Mouse (Mus musculus) MEL (cell line): ENCODE data around the gene Itsn1. TPM values are rescaled to one million over a fixed set of nuclear protein-coding genes. Genes with fewer than 3 reads are reported as not detected.
A peak's percentile ranks its signal among the peaks of the same experiment; 100 is the strongest.

Experiments
- DNase-seq: peaks from one replicate; pipeline ENCODE4 v3.0.0; 2011; ENCODE audit warnings: low read depth, low spot score
- H3K27ac ChIP-seq: 2 replicates; pipeline ENCODE4 v1.5.1; 2012; ENCODE audit warnings: low read depth, mild to moderate bottlenecking, control low read depth, low read length, moderate library complexity; ENCODE audit not compliant: control insufficient read depth
- H3K27me3 ChIP-seq, 2 experiments: fragments of 150-350 bp in 1 of 2; sonication (generic) in 1 of 2; 2 replicates each; pipeline ENCODE4 v1.6.1; 2012; ENCODE audit warnings: low read length in 2 of 2, mild to moderate bottlenecking in 2 of 2, improper control_type of control experiment in 1 of 2, moderate library complexity in 1 of 2; ENCODE audit not compliant: insufficient read depth in 2 of 2, control insufficient read depth in 1 of 2
- H3K36me3 ChIP-seq, 2 experiments: 2 replicates each; pipeline ENCODE4 v1.6.1; 2012 to 2014; ENCODE audit warnings: low read length in 2 of 2, improper control_type of control experiment in 1 of 2, inconsistent platforms in 1 of 2, mild to moderate bottlenecking in 1 of 2; ENCODE audit not compliant: insufficient read depth in 2 of 2, control insufficient read depth in 1 of 2
- H3K4me1 ChIP-seq, 2 experiments: fragments of 150-350 bp in 1 of 2; sonication (generic) in 1 of 2; 2 replicates each; pipeline ENCODE4 v1.6.1; 2012; ENCODE audit warnings: low read length in 2 of 2, improper control_type of control experiment in 1 of 2, mild to moderate bottlenecking in 1 of 2; ENCODE audit not compliant: insufficient read depth in 2 of 2, control insufficient read depth in 1 of 2
- H3K4me3 ChIP-seq, 2 experiments: fragments of 150-350 bp in 1 of 2; sonication (generic) in 1 of 2; 2 replicates each; pipeline ENCODE4 v1.5.1; 2012; ENCODE audit warnings: low read depth in 2 of 2, low read length in 2 of 2, mild to moderate bottlenecking in 2 of 2, moderate library complexity in 2 of 2, control low read depth in 1 of 2, improper control_type of control experiment in 1 of 2; ENCODE audit not compliant: control insufficient read depth in 1 of 2, insufficient read depth in 1 of 2
- H3K79me2 ChIP-seq: 2 replicates; pipeline ENCODE4 v1.6.1; 2012; ENCODE audit warnings: mild to moderate bottlenecking, low read length, moderate library complexity; ENCODE audit not compliant: control insufficient read depth, poor library complexity, insufficient read depth
- H3K9ac ChIP-seq: 2 replicates; pipeline ENCODE4 v1.6.1; 2012; ENCODE audit warnings: low read depth, mild to moderate bottlenecking, control low read depth, low read length, moderate library complexity; ENCODE audit not compliant: control insufficient read depth, poor library complexity, severe bottlenecking
- H3K9me3 ChIP-seq: fragments of 150-350 bp; sonication (generic); replicated peaks from 2 replicates; pipeline ENCODE4 v1.6.1; 2012; ENCODE audit warnings: mild to moderate bottlenecking, low read length, improper control_type of control experiment, moderate library complexity; ENCODE audit not compliant: insufficient read depth
- BHLHE40 ChIP-seq: IDR thresholded peaks from 2 replicates; pipeline ENCODE4 v1.6.1; 2012; ENCODE audit warnings: low read depth, mild to moderate bottlenecking, inconsistent platforms, low read length, improper control_type of control experiment, borderline replicate concordance
- CTCF ChIP-seq, 3 experiments: IDR thresholded peaks in 2 of 3; conservative IDR thresholded peaks in 1 of 3; 2 replicates each; pipeline ENCODE4 v1.5.1; 2011 to 2012; ENCODE audit warnings: low read length in 3 of 3, low read depth in 2 of 3, mild to moderate bottlenecking in 2 of 3, improper control_type of control experiment in 1 of 3, inconsistent platforms in 1 of 3, mixed read lengths in 1 of 3, moderate library complexity in 1 of 3; ENCODE audit not compliant: control insufficient read depth in 1 of 3, insufficient read depth in 1 of 3, poor library complexity in 1 of 3, severe bottlenecking in 1 of 3
- E2F4 ChIP-seq: IDR thresholded peaks from 2 replicates; pipeline ENCODE4 v1.6.1; 2011; ENCODE audit warnings: low read depth, low read length, improper control_type of control experiment, borderline replicate concordance
- KAT2A ChIP-seq: conservative IDR thresholded peaks from 2 replicates; pipeline ENCODE4 v1.6.1; 2012; ENCODE audit warnings: low read depth, low read length, improper control_type of control experiment, inconsistent platforms
- MAX ChIP-seq: IDR thresholded peaks from 2 replicates; pipeline ENCODE4 v1.6.1; 2011; ENCODE audit warnings: low read length, improper control_type of control experiment
- MAZ ChIP-seq: IDR thresholded peaks from 2 replicates; pipeline ENCODE4 v1.6.1; 2012; ENCODE audit warnings: low read depth, mild to moderate bottlenecking, inconsistent platforms, low read length, improper control_type of control experiment
- MEF2A ChIP-seq: IDR thresholded peaks from 2 replicates; pipeline ENCODE4 v1.6.1; 2014; ENCODE audit warnings: low read depth, mild to moderate bottlenecking, inconsistent platforms, low read length, improper control_type of control experiment; ENCODE audit not compliant: poor library complexity, insufficient replicate concordance, severe bottlenecking; ENCODE audit errors: extremely low read depth
- MYB ChIP-seq: IDR thresholded peaks from 2 replicates; pipeline ENCODE4 v1.6.1; 2011; ENCODE audit warnings: mild to moderate bottlenecking, low read depth, low read length, improper control_type of control experiment
- POLR2A ChIP-seq, 2 experiments: IDR thresholded peaks; 2 replicates each; pipeline ENCODE4 v1.6.1; 2011 to 2012; ENCODE audit warnings: low read length in 2 of 2, mild to moderate bottlenecking in 2 of 2, control low read depth in 1 of 2, improper control_type of control experiment in 1 of 2, low read depth in 1 of 2, moderate library complexity in 1 of 2; ENCODE audit not compliant: control insufficient read depth in 1 of 2, insufficient read depth in 1 of 2, poor library complexity in 1 of 2
- POLR2AphosphoS2 ChIP-seq: IDR thresholded peaks from 2 replicates; pipeline ENCODE4 v1.6.1; 2011; ENCODE audit warnings: low read length, improper control_type of control experiment
- RAD21 ChIP-seq: IDR thresholded peaks from 2 replicates; pipeline ENCODE4 v1.6.1; 2011; ENCODE audit warnings: mild to moderate bottlenecking, low read depth, low read length, improper control_type of control experiment
- TCF12 ChIP-seq: IDR thresholded peaks from 2 replicates; pipeline ENCODE4 v1.6.1; 2014; ENCODE audit warnings: low read depth, mild to moderate bottlenecking, inconsistent platforms, low read length, improper control_type of control experiment, moderate library complexity
- USF1 ChIP-seq: IDR thresholded peaks from 2 replicates; pipeline ENCODE4 v1.6.1; 2014; ENCODE audit warnings: low read depth, mild to moderate bottlenecking, inconsistent platforms, low read length, improper control_type of control experiment, moderate library complexity
- USF2 ChIP-seq, 2 experiments: IDR thresholded peaks; 2 replicates each; pipeline ENCODE4 v1.6.1; 2011 to 2012; ENCODE audit warnings: improper control_type of control experiment in 2 of 2, low read length in 2 of 2, borderline replicate concordance in 1 of 2, inconsistent platforms in 1 of 2, low read depth in 1 of 2, mild to moderate bottlenecking in 1 of 2; ENCODE audit not compliant: insufficient read depth in 1 of 2
- ZC3H11A ChIP-seq: IDR thresholded peaks from 2 replicates; pipeline ENCODE4 v1.6.1; 2012; ENCODE audit warnings: low read depth, mild to moderate bottlenecking, inconsistent platforms, low read length, improper control_type of control experiment
- polyA plus RNA-seq, 2 experiments: library from polyadenylated mRNA; stranded (reverse) in 1 of 2; unstranded in 1 of 2; fragments of >175 nt in 1 of 2; fragments of >200 nt in 1 of 2; gene quantifications; 2 replicates each; pipeline versions ENCODE4 v1.2.1 to v1.2.4; 2012; ENCODE audit warnings: low replicate concordance in 2 of 2, low read depth in 1 of 2; ENCODE audit not compliant: insufficient read length in 2 of 2, insufficient read depth in 1 of 2, missing spikeins in 1 of 2
- total RNA-seq: library from RNA; depleted of rRNA; stranded (reverse); fragments of 300-350 nt; gene quantifications from 2 replicates; pipeline ENCODE4 v1.2.3, GENCODE M21; 2012

The Itsn1 gene
- total and polyA plus RNA-seq, 3 experiments, result 14.7 to 36.5 TPM; not detected in 1

DNA sequence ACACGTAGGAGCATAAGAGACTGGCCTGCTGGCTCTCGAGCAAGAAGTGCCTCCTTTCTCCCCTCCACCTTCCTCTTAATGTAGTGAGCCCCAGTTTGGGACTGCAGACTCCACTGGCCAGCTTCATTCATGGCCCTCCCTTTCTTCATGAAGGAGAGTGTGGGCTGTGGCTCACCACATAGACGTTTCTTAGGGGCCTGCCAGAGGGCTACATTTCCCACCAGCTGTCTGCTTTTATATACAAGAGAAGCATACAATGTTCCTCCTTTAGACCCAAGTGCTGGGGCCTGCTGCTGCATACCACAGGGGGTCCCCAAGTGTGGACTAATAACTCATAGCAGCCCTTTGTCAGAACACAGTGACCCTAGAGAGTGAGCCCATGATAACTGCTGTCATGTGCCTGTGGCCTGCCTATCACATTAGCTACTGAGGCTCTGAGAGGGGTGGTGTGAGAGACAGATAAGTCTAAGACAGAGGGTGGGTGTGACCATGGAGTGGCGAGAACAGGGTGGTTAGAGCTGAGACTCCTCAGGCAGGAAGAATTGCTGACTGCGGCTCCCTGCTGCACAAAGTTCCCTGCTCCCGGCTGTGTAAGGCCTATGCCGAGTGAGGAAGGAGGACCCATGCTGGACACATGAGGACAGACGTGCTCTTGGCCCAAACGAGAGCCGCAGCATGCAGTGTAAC is 135.7 kb downstream of the Itsn1 start (continued):
- no peak for TF ChIP-seq KAT2A
- TF ChIP-seq USF2 (IDR thresholded peaks at IDR 0.05; ENCODE audit: borderline replicate concordance in 1 of 2, insufficient read depth in 1 of 2, low read depth in 1 of 2, low read length in 2 of 2), result peak in 1 of 2 experiments; percentile 82; a peak in 2 of 4 replicates
- TF ChIP-seq USF1, result peak; percentile 96

DNA sequence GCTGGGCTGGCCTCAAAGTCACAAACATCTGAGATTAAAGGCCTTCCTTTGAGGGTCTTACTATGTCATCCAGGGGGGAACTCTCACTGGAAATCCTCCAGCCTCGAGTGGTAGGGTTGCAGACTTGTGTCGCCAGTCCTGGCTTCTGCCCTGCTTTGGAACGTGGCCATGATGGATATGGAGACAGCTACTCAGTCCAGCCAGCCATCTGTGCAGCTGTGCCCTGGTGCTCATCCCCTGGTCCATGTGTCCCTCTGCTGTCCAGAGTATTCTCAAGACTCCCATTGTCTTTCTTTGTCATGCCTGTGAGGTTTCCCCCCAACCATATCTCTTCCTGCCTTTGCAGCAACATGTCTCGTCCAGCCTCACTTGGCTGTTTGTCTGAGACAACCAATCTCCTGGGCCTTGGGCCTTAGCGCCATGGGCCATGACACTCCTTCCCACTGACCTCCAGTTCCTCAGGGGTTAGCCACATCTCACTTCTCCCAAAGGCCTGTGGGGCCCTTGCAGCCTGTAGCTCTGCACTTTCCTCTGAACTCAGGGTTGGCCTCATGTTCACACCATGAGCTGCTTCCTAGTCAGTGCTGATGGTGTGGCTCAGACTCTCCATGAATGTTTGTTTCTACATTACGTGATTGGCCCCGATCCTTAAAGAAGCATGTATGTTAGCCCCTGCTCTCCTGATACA is 136.6 kb downstream of the Itsn1 start:
- H3K27ac ChIP-seq, result peak overlapping the region; percentile 94
- TF ChIP-seq MYB (no peak), TCF12 (0 out of 2 replicates have a peak, but pooled peaks have one; percentile 12)
- H3K27me3 ChIP-seq, result no peaks in the 10 kb centered on the region
- H3K9me3 ChIP-seq, result no peaks in the 10 kb centered on the region
- H3K79me2 ChIP-seq, result peaks cover 4% of the 10 kb centered on the region; the same call in 1 of the 2 replicates
- H3K36me3 ChIP-seq, result peaks cover 0 to 26% of the 10 kb centered on the region in 2 experiments; a peak in 2 of 4 replicates
- no peak overlapping the region for H3K4me3 ChIP-seq
- H3K4me1 ChIP-seq, result peaks cover 18 to 42% of the 10 kb centered on the region in 2 experiments
- DNase-seq, result peak; percentile 40
- H3K9ac ChIP-seq, result peak overlapping the region; percentile 63; the same call in 1 of the 2 replicates

DNA sequence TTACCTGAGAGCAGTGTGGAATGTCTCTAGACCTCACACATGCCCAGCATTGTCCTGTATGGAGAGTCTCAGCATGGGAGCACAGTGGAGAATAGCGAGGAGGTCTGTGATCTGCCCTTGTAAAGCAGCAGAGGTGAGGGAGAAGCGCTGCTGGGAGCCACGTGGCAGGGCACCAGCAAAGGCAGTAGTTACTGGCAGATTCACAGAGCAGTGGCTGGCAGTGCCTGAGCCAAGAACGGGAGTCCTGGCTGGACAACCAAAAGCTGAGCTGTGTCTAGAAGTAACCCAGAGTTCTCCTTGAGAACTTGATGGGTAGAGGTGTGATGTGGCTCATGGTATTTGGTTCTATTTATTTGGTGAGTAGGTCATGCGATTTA is 137.2 kb downstream of the Itsn1 start:
- peaks cover 0 to 28% of the 10 kb centered on the region in 2 experiments; a peak in 2 of 4 replicates for H3K36me3 ChIP-seq
- H3K4me3 ChIP-seq, result no peak overlapping the region
- peaks cover 4% of the 10 kb centered on the region; the same call in 1 of the 2 replicates for H3K79me2 ChIP-seq
- H3K27ac ChIP-seq, result peak overlapping the region; percentile 94; the same call in 1 of the 2 replicates
- DNase-seq, result no peak
- H3K9ac ChIP-seq, result no peak overlapping the region
- no peaks in the 10 kb centered on the region for H3K27me3 ChIP-seq
- peaks cover 23 to 44% of the 10 kb centered on the region in 2 experiments for H3K4me1 ChIP-seq
- no peak for TF ChIP-seq USF2 (IDR thresholded peaks at IDR 0.05; ENCODE audit: borderline replicate concordance in 1 of 2, insufficient read depth in 1 of 2, low read depth in 1 of 2, low read length in 2 of 2)
- TF ChIP-seq CTCF (IDR thresholded peaks at IDR 0.05 in 2 of 3, conservative IDR thresholded peaks at IDR 0.05 in 1 of 3; ENCODE audit: control insufficient read depth in 1 of 3, insufficient read depth in 1 of 3, low read depth in 2 of 3, low read length in 3 of 3, poor library complexity in 1 of 3, severe bottlenecking in 1 of 3), result no peak
- TF ChIP-seq KAT2A, result no peak
- no peak for TF ChIP-seq TCF12
- no peak for TF ChIP-seq MAX
- TF ChIP-seq POLR2AphosphoS2, result no peak
- TF ChIP-seq RAD21, result no peak
- no peak for TF ChIP-seq ZC3H11A
- TF ChIP-seq POLR2A (IDR thresholded peaks at IDR 0.05; ENCODE audit: control insufficient read depth in 1 of 2, insufficient read depth in 1 of 2, low read depth in 1 of 2, low read length in 2 of 2, poor library complexity in 1 of 2), result no peak
- TF ChIP-seq BHLHE40, result no peak
- TF ChIP-seq MEF2A, result no peak
- no peak for TF ChIP-seq E2F4
- TF ChIP-seq USF1, result no peak
- no peak for TF ChIP-seq MAZ
- H3K9me3 ChIP-seq, result no peaks in the 10 kb centered on the region
